Mouse (Mus musculus) embryonic facial prominence, embryonic 13.5 days (tissue): ENCODE results near the gene Disc1. TPM values are rescaled to one million over a fixed set of nuclear protein-coding genes. Genes with fewer than 3 reads are reported as not detected.

ENCODE experiments used
- ATAC-seq: fragments of 200-750 bp; cut with Nextera tagmentation; 2 replicates; pipeline ENCODE4 v1.8.0; 2017; ENCODE audit warnings: low read depth; ENCODE audit not compliant: insufficient number of reproducible peaks, insufficient read depth, low FRiP score, low TSS enrichment
- H3K27ac ChIP-seq: fragments of 300-500 bp; sonication (generic); 2 replicates; pipeline ENCODE4 v1.5.1; 2015; ENCODE audit warnings: moderate library complexity, mild to moderate bottlenecking, inconsistent platforms
- H3K27me3 ChIP-seq: fragments of 300-500 bp; sonication (generic); 2 replicates; pipeline ENCODE4 v1.6.1; 2015; ENCODE audit warnings: mild to moderate bottlenecking, inconsistent platforms
- H3K36me3 ChIP-seq: fragments of 300-500 bp; sonication (generic); 2 replicates; pipeline ENCODE4 v1.6.1; 2015; ENCODE audit warnings: mild to moderate bottlenecking, inconsistent platforms
- H3K4me1 ChIP-seq: fragments of 300-500 bp; sonication (generic); 2 replicates; pipeline ENCODE4 v1.6.1; 2015; ENCODE audit warnings: inconsistent platforms
- H3K4me2 ChIP-seq: fragments of 300-500 bp; sonication (generic); 2 replicates; pipeline ENCODE4 v1.6.1; 2015; ENCODE audit warnings: moderate library complexity, mild to moderate bottlenecking, inconsistent platforms
- H3K4me3 ChIP-seq: fragments of 300-500 bp; sonication (generic); 2 replicates; pipeline ENCODE4 v1.5.1; 2015; ENCODE audit warnings: mild to moderate bottlenecking, inconsistent platforms
- H3K9ac ChIP-seq: fragments of 300-500 bp; sonication (generic); 2 replicates; pipeline ENCODE4 v1.6.1; 2015; ENCODE audit warnings: mild to moderate bottlenecking, inconsistent platforms
- H3K9me3 ChIP-seq: fragments of 300-500 bp; sonication (generic); 2 replicates; pipeline ENCODE4 v1.6.1; 2016; ENCODE audit warnings: inconsistent platforms
- WGBS: fragments of 180-500 bp; shearing (Covaris S2); methylation state at CpG from one replicate; pipeline ENCODE4 v1.1.7; 2015; ENCODE audit warnings: mixed read lengths; 5-methylcytosine and 5-hydroxymethylcytosine counted together
- polyA plus RNA-seq: library from polyadenylated mRNA; unstranded; fragments of >200 nt; fragmentation: Nextera tagmentation; extraction: Ambion mirVana; gene quantifications from 2 replicates; pipeline ENCODE4 v1.2.1, GENCODE M21; 2015

The Disc1 gene
- polyA plus RNA-seq, 1 experiment from 2014 or later, result 3.3 TPM

- Histone ChIP-seq H3K27ac (no peak overlapping the region), H3K4me3 (no peak overlapping the region), H3K9ac (no peak overlapping the region), H3K27me3 (peaks cover 13% of the 10 kb centered on the region), H3K4me2 (no peak overlapping the region), H3K36me3 (no peaks in the 10 kb centered on the region), H3K9me3 (no peaks in the 10 kb centered on the region), H3K4me1 (peaks cover 18% of the 10 kb centered on the region)
- no peak for ATAC-seq
- 76% methylated on average over 5 of the region's 5 CpGs for WGBS
Measured at GRCm38 (mm10) chr8:125230526-125231131, 176.6 kb downstream of the Disc1 start.

DNA sequence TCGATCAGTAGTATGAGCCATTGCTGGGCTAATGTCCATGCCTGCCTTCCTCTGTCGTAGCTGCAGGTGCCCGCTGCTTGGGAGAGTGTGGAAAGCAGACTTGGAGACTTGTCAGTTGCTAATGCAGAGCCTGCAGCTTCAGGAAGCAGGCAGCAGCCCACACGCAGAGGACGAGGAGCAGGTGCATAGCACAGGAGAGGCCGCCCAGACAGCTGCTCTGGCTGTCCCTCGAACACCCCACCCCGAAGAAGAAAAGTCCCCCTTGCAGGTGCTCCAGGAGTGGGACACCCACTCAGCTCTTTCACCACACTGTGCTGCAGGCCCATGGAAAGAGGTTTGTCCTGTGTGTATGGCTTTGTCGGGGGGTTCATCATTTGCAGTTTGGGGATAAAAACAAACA lies 178.7 kb downstream of the Disc1 start:
- 69% methylated on average over 9 of the region's 9 CpGs for WGBS
- peaks cover 13% of the 10 kb centered on the region for H3K27me3 ChIP-seq

GRCm38 (mm10) chr8:125235898-125236835 lies 182.2 kb downstream of the Disc1 start:
- peak overlapping the region; percentile 74 for H3K27ac ChIP-seq
- H3K4me2 ChIP-seq, result peak overlapping the region; percentile 55
- peaks cover 17% of the 10 kb centered on the region for H3K27me3 ChIP-seq
- ATAC-seq, result no peak
- peaks cover 37% of the 10 kb centered on the region for H3K4me1 ChIP-seq
- WGBS, result 10% methylated on average over 22 of the region's 22 CpGs
- no peak overlapping the region; the same call in 1 of the 2 replicates for H3K4me3 ChIP-seq
- no peaks in the 10 kb centered on the region for H3K9me3 ChIP-seq
- no peaks in the 10 kb centered on the region for H3K36me3 ChIP-seq
- peak overlapping the region; percentile 32; the same call in 1 of the 2 replicates for H3K9ac ChIP-seq

More for the DNA sequence above, 178.7 kb downstream of the Disc1 start:
- Histone ChIP-seq H3K9me3 (no peaks in the 10 kb centered on the region), H3K27ac (no peak overlapping the region), H3K4me3 (no peak overlapping the region), H3K4me1 (peaks cover 16% of the 10 kb centered on the region), H3K36me3 (no peaks in the 10 kb centered on the region), H3K9ac (no peak overlapping the region), H3K4me2 (no peak overlapping the region)
- ATAC-seq, result no peak

DNA sequence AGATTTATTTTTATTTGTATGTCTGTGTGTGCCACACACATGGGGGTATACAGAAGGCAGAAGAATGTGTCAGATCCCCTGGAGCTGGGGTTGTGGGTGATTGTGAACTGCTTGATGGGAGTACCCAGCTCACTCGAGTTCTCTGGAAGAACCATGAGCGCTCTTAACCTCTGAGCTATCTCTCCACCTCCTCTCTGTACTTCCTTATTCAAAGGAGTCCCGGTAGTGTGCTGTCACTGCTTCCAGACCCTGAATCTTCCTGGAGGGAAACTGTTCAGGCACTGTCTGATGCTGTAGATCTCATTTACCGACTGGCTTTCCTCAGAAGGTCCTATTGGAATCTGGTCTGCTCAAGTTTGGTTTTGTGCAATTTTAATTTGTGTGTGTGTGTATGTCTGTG lies 186.8 kb downstream of the Disc1 start:
- H3K27ac ChIP-seq, result no peak overlapping the region
- ATAC-seq, result no peak
- H3K4me1 ChIP-seq, result peaks cover 69% of the 10 kb centered on the region

DNA sequence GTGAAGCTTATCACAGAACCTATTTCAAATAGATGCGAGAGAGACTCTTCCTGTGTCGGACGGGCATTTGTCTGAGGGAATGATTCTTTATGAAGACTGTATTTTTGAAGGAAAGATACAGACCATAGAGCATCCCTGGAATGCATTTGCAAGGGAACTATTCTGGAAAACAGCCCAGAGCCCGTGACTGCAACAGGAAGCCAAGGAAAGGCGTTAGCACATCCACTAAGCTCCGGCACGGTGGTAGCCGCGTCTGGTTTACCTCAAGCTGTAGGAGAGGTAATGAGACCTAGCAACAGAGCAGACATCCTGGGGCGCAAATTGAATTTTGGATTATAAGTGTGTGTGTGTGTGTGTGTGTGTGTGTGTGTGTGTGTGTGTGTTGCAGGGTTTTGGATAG lies 188.4 kb downstream of the Disc1 start:
- ATAC-seq, result no peak

More for the DNA sequence above, 186.8 kb downstream of the Disc1 start:
- no peaks in the 10 kb centered on the region for H3K36me3 ChIP-seq
- H3K9ac ChIP-seq, result no peak overlapping the region
- 57% methylated on average over 4 of the region's 4 CpGs for WGBS
- H3K4me3 ChIP-seq, result no peak overlapping the region
- H3K9me3 ChIP-seq, result no peaks in the 10 kb centered on the region
- H3K4me2 ChIP-seq, result no peak overlapping the region
- H3K27me3 ChIP-seq, result peaks cover 12% of the 10 kb centered on the region

DNA sequence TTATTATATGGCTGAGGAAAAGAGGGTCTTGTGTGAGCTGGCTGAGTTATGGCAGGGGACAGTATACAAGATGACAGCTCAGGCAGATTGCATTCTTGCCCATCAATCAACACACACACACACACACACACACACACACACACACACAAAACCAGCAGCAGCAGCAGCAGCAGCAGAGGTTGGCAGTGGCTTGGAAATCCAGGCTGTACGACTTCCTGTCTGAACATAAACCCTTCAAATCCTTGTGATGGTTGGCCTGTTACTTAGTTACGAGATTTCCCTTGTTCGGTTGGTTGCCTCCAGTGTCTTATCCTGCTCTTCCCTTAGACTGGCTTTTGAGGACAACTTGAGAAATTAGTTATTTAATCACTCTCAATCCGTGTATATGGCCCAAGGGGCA lies 188.9 kb downstream of the Disc1 start:
- Histone ChIP-seq H3K9ac (no peak overlapping the region), H3K4me2 (peak overlapping the region; percentile 9; the same call in 1 of the 2 replicates), H3K27ac (peak overlapping the region; percentile 75; the same call in 1 of the 2 replicates), H3K4me1 (peaks cover 61% of the 10 kb centered on the region), H3K36me3 (no peaks in the 10 kb centered on the region), H3K27me3 (peaks cover 18% of the 10 kb centered on the region), H3K9me3 (no peaks in the 10 kb centered on the region), H3K4me3 (no peak overlapping the region)
- no peak for ATAC-seq
- 25% methylated on average over 4 of the region's 4 CpGs for WGBS

More for the DNA sequence above, 188.4 kb downstream of the Disc1 start:
- Histone ChIP-seq H3K36me3 (no peaks in the 10 kb centered on the region), H3K9me3 (no peaks in the 10 kb centered on the region), H3K27ac (peak overlapping the region; percentile 75; the same call in 1 of the 2 replicates), H3K27me3 (peaks cover 18% of the 10 kb centered on the region), H3K9ac (no peak overlapping the region), H3K4me3 (no peak overlapping the region), H3K4me2 (peak overlapping the region; percentile 9; the same call in 1 of the 2 replicates), H3K4me1 (peaks cover 61% of the 10 kb centered on the region)
- WGBS, result 23% methylated on average over 10 of the region's 10 CpGs

GRCm38 (mm10) chr8:125246737-125247292 lies 192.8 kb downstream of the Disc1 start:
- H3K9ac ChIP-seq, result no peak overlapping the region
- H3K4me3 ChIP-seq, result no peak overlapping the region
- H3K4me1 ChIP-seq, result peaks cover 38% of the 10 kb centered on the region
- no peak overlapping the region for H3K4me2 ChIP-seq
- H3K27me3 ChIP-seq, result peaks cover 11% of the 10 kb centered on the region; the same call in 1 of the 2 replicates
- H3K9me3 ChIP-seq, result no peaks in the 10 kb centered on the region
- H3K27ac ChIP-seq, result peak overlapping the region; percentile 53; the same call in 1 of the 2 replicates
- ATAC-seq, result no peak
- H3K36me3 ChIP-seq, result no peaks in the 10 kb centered on the region
- WGBS, result 48% methylated on average over 7 of the region's 7 CpGs

DNA sequence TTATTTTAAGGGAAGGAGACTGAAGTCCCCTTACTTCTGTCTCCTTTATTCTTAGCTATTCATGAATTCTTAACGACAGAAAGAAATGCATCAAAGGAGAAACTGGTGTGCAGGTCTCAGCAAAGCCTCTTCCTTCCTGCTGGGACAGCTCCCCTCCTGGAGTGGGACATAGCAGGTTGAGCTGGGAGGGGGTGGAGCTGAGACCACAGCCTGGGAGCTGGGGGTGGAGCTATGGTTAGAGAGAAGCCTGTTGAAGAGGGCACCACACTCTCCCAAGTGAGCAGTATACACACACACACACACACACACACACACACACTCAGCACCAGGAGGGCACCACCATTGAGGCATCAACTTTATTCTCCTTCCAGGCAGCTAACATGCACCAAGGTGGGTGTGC lies 193.4 kb downstream of the Disc1 start:
- Histone ChIP-seq H3K4me2 (no peak overlapping the region), H3K27ac (no peak overlapping the region), H3K9me3 (no peaks in the 10 kb centered on the region), H3K36me3 (no peaks in the 10 kb centered on the region), H3K9ac (no peak overlapping the region), H3K27me3 (peaks cover 11% of the 10 kb centered on the region; the same call in 1 of the 2 replicates), H3K4me3 (no peak overlapping the region), H3K4me1 (peaks cover 33% of the 10 kb centered on the region)
- whole genome bisulfite sequencing, result 3% methylated on average over 1 of the region's 1 CpGs
- ATAC-seq, result no peak; the same call in 1 of the 2 replicates

DNA sequence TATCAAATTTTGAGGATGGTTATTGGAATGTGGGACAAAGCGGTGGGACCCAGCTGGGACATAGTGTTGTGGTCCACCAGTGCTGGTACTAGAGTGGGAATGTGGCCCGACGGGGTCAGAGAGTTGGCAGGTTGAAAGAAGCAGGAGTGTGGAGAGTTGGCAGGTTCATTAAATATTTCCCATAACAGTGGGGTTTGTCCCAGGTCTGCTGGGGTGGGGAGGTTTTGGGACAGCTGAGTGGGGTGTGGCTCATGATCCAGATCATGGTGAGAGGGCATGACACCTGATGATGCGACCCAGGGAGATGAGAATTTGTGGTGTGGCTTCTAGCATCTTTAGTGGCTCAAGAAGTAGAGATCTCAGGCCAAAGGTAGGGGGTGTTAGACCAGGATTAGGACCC lies 199.0 kb downstream of the Disc1 start:
- ATAC-seq, result no peak; the same call in 1 of the 2 replicates
- H3K27ac ChIP-seq, result peak overlapping the region; percentile 94; the same call in 1 of the 2 replicates
- no peak overlapping the region for H3K4me3 ChIP-seq
- no peaks in the 10 kb centered on the region for H3K36me3 ChIP-seq
- no peak overlapping the region for H3K9ac ChIP-seq
- no peaks in the 10 kb centered on the region for H3K27me3 ChIP-seq
- 97% methylated on average over 4 of the region's 4 CpGs for WGBS
- H3K4me2 ChIP-seq, result no peak overlapping the region
- no peaks in the 10 kb centered on the region for H3K9me3 ChIP-seq
- peaks cover 38% of the 10 kb centered on the region for H3K4me1 ChIP-seq

GRCm38 (mm10) chr8:125253505-125254180 lies 199.6 kb downstream of the Disc1 start:
- Histone ChIP-seq H3K9me3 (no peaks in the 10 kb centered on the region), H3K27me3 (no peaks in the 10 kb centered on the region), H3K4me3 (peak overlapping the region; percentile 41), H3K36me3 (no peaks in the 10 kb centered on the region), H3K4me1 (peaks cover 45% of the 10 kb centered on the region), H3K27ac (peak overlapping the region; percentile 94), H3K4me2 (peak overlapping the region; percentile 73), H3K9ac (peak overlapping the region; percentile 64)
- WGBS, result 26% methylated on average over 10 of the region's 10 CpGs
- ATAC-seq, result peak; percentile 66; the same call in 1 of the 2 replicates
